Mouse (Mus musculus): Measurements from ENCODE around the gene Lrmp.

DNA sequence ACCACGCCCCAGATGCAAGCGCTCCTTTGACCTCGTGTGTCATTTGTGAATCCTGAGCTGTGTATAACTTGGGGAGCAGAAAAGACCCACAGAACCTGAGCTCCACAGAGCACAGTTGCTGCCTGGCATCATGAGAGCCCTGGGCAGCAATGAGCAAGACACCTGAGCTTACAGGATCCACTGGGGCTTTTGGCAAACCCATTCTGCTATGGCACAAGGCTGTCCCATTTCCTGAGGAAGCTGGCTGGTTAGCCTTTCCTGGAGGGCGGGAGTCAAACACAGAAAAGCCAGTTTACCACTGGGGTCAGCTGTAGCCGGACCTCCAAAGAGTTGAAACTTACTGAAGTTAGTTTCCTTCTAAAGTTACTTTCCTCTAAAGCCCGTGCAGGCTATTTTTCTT, 49.0 kb upstream of the Lrmp start:
- no peak for TF ChIP-seq CTCF (IDR thresholded peaks at IDR 0.05; ENCODE audit: control insufficient read depth, insufficient read depth, low read length)
- TF ChIP-seq POLR2A (IDR thresholded peaks at IDR 0.05; ENCODE audit: borderline replicate concordance, control insufficient read depth, low read depth, low read length): no peak

Measured in bone marrow, adult 2 months (tissue).